Mouse (Mus musculus) B cell, adult 62 days (primary cell): ENCODE results near the gene Nrxn2. TPM values are rescaled to one million over a fixed set of nuclear protein-coding genes. Genes with fewer than 3 reads are reported as not detected.

Source experiments
- total RNA-seq: library from RNA; stranded (reverse); gene quantifications from 4 replicates; pipeline ENCODE4 v1.2.4, GENCODE M21; 2023

Nrxn2 gene
- total RNA-seq, result 0.63 to 1.9 TPM (median 1.1 TPM) in 4 replicates

DNA sequence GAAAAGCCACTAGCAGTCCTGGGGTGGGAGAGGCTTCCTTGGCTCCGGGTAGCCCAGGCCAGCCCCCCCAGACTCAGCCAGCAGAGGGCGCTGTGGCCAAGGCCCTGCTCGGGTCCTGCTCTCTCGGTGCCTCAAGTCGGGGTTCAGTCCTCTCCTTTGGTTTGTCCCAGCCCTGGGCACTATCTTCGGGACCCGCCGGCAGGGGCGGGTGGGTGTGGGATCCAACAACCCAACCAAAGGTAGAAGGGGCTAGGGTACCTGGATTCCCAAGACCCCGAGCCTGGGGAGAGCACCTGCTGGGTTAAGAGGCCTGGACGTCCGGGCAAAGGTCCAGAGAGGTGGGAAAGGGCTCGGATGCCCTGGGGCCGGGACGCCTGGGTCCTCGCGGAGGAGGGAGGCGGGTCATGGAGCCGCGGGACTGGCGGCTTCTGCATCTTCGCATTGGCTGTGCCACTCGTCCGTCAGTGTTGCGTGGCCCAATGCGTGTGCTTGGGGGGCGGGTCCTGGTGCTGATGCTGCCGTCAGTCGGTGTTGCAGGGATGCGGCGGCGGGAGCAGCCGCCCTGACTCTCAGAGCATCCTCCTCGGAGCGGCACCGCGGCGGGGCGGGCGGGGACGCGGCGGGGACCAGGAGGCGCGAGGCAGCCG is at the start of gene Nrxn2:
TSS of gene Nrxn2 (plus strand) at position 499 of the 647 bp plus-strand sequence.

DNA sequence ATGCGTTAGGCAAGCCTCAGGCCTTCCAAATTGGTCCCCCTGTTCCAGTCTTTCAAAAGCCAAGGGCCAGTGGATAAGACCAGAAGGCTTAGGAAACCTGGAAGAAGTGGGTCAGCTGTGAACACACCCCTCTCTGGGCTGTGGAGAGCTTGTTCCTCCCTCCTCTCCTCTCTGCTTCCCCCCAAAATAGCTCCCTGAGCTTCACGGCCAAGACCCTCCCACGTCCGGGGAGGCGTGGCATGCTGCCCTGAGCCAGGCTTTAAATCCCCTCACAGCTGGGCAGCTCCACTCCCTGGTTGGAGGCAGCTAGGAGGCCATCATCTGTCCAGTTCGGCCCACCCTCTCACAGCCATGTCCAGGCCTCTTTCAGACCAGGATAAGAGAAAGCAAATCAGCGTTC is 34.4 kb upstream of the Nrxn2 start, which contains the start of gene Pygm:
TSS of gene Pygm (plus strand) at position 272 of the 400 bp plus-strand sequence.

DNA sequence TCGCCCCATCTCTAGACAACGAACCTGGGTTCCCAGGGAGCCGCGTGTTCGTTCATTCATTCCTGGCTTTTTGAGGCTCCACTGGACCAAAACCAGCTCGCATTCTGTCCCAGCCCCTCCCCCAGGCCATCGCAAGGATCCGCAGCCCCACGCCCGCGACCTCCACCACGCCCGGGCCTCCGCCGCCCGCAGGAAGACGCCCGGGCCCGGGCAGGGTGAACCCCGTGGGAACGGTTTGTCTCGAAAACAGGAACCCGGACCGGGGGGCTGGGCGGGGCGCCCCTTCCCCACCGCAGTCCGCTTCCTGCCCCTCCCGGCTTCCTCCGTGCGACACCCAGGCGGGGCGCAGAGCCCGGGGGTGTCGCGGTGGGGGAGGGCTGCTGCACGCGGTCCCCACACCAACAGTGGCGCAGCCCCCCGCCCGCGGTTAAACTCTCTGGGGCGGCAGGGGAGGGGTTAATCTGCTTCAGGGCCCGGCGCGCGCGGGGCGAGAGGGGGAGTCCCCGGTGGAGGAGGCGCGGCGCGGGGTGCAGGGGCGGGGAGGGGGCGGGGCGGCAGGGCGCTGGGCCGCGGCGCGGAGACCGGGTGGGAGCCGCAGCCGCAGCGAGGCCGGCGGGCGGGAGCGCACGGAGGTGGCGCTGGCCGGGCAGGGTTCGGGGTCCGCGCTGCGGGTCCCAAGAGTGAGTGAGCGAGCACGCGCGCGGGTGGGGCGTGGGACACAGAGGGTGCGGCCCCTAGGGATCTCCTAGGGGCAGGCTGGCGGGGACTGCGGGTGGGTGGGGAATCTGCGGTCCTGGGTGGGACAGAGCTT is 19.0 kb upstream of the Nrxn2 start, which contains the start of gene Rasgrp2:
TSS of gene Rasgrp2 (plus strand) at position 56 of the 811 bp plus-strand sequence.

DNA sequence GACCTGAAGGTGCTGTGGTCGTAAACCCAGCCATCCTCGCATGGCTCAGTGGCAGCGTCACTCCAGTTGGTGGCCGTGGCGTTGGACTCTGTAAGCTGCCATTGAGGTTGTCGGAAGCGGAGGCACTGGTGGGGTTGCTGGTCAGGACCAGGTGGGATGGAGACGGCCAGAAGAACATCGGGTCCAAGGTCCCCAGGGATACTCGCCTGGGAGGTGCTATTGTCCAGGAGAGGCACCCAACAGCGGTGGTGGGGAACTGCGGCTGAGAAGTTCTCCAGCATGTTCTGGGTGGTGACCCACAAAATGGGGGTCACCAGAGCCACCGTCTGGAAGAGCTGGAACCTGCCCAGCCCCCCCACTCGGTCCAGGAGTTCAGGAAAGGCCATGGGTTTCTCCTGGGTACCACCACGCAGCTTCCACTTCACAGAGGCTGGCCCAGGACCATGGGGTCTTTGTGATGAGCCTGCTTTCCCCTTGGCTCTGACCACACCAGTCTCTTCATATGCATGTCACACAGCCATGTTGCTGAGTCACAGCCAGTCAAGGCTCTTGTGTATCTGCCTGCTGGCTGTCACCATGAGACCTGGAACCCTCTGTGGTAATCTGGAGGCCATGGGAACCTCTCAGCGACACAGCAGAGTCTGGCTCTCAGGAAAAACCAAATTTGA is 124.0 kb downstream of the Nrxn2 start, which contains the start of gene Slc22a12:
TSS of gene Slc22a12 (minus strand) at position 666 of the 668 bp plus-strand sequence.

Other genes with a start within 250 kb of the Nrxn2 start
- gene Majin, start 234.3 kb upstream of the Nrxn2 start, total RNA-seq, result not detected in 4 replicates
- gene Gpha2, start 192.4 kb upstream of the Nrxn2 start, total RNA-seq, result not detected in 4 replicates
- 24.9 to 26.1 TPM (median 25.8 TPM) in 4 replicates for gene Ppp2r5b, start 182.9 kb upstream of the Nrxn2 start, total RNA-seq
- 179 to 210 TPM (median 199 TPM) in 4 replicates for gene Atg2a, start 177.1 kb upstream of the Nrxn2 start, total RNA-seq
- gene Ehd1, start 142.0 kb upstream of the Nrxn2 start, total RNA-seq, result 271 to 293 TPM (median 280 TPM) in 4 replicates
- gene Cdc42bpg, start 112.3 kb upstream of the Nrxn2 start, total RNA-seq, result 13.0 to 21.1 TPM (median 19.9 TPM) in 4 replicates
- gene Men1, start 83.8 kb upstream of the Nrxn2 start, total RNA-seq, result 31.5 to 38.7 TPM (median 34.4 TPM) in 4 replicates
- 580 to 628 TPM (median 615 TPM) in 4 replicates for gene Map4k2, start 77.6 kb upstream of the Nrxn2 start, total RNA-seq
- 968 to 1,062 TPM (median 1,047 TPM) in 4 replicates for gene Sf1, start 55.0 kb upstream of the Nrxn2 start, total RNA-seq
- 22.4 to 36.0 TPM (median 29.7 TPM) in 4 replicates for gene Pygm, start 34.3 kb upstream of the Nrxn2 start, total RNA-seq
- 646 to 705 TPM (median 676 TPM) in 4 replicates for gene Rasgrp2, start 19.4 kb upstream of the Nrxn2 start, total RNA-seq
- 0.67 TPM in 1 of 4 replicates, not detected in the others for gene Slc22a12, start 124.3 kb downstream of the Nrxn2 start, total RNA-seq